Mouse (Mus musculus): Measurements from ENCODE around the gene Rtl8a. TPM values are rescaled to one million over a fixed set of nuclear protein-coding genes. Genes with fewer than 3 reads are reported as not detected.
"Not testable (repeated sequence)": the region's sequence is repeated elsewhere in the genome, so short reads cannot be mapped to it uniquely, and the experiment has no call there.

The Rtl8a gene
- total RNA-seq, 2 experiments from 2014 or later, result 275 to 356 TPM

GRCm38 (mm10) chrX:53607242-53608121 is 36.0 kb downstream of the Rtl8a start, which contains the start of gene Rtl8c:
Gene Rtl8c, plus strand, starts transcription at chrX:53608032.
- DNase-seq (ENCODE audit: low spot score in 2 of 2), result peak; percentile 75 to 84
- intact Hi-C loops (cut with DNase I), result loop anchor here (5.0 kb wide), 1 partner anchor 65 kb away; the partner anchor contains the start of gene Rtl8b

- DNase-seq (ENCODE audit: low spot score in 2 of 2), result not testable (repeated sequence)
- intact Hi-C loops (cut with DNase I), result loop anchor here (5.0 kb wide), 1 partner anchor 66 kb away; the partner anchor contains the start of gene Rtl8b
Measured at GRCm38 (mm10) chrX:53606176-53606575, 37.3 kb downstream of the Rtl8a start.

- intact Hi-C loops (cut with DNase I), result not testable (repeated sequence)
- DNase-seq (ENCODE audit: low spot score in 2 of 2), result peak; percentile 47 to 76
Measured at GRCm38 (mm10) chrX:53599993-53600392, 43.5 kb downstream of the Rtl8a start.

Other genes with a start within 250 kb of the Rtl8a start
- gene Etd, start 208.8 kb downstream of the Rtl8a start, total RNA-seq (2021), result not detected
- gene Rtl8c, start 35.6 kb downstream of the Rtl8a start, total RNA-seq (2021), result 100 to 1,000 TPM; 181 to 186 TPM
- not detected for gene Gm14597, start 34.7 kb downstream of the Rtl8a start, total RNA-seq (2021)
- 100 to 1,000 TPM; 269 to 272 TPM for gene Rtl8b, start 26.7 kb upstream of the Rtl8a start, total RNA-seq (2021)
- under 1 TPM in 1 of 2 experiments, not detected in 1; 0.24 TPM for gene 4930502E18Rik, start 81.1 kb upstream of the Rtl8a start, total RNA-seq (2021)
- not detected for gene 1700013H16Rik, start 114.1 kb upstream of the Rtl8a start, total RNA-seq (2021)
- not detected for gene Zfp36l3, start 132.7 kb upstream of the Rtl8a start, total RNA-seq (2021)
- gene Xlr, start 154.0 kb upstream of the Rtl8a start, total RNA-seq (2021), result 1 to 10 TPM in 1 of 2 experiments, under 1 TPM in 1; 0.57 to 1.7 TPM